Mouse (Mus musculus) hindbrain, postnatal 0 days (tissue): ENCODE results near the gene March11. TPM values are rescaled to one million over a fixed set of nuclear protein-coding genes. Genes with fewer than 3 reads are reported as not detected.

Source experiments
- ATAC-seq: fragments of 200-750 bp; cut with Nextera tagmentation; 2 replicates; pipeline ENCODE4 v1.8.0; 2017; ENCODE audit warnings: mild to moderate bottlenecking, moderate TSS enrichment, moderate library complexity
- DNase-seq: peaks from one replicate; pipeline ENCODE4 v3.0.0-alpha.2; 2015; ENCODE audit warnings: low spot score
- H3K27ac ChIP-seq: fragments of 300-500 bp; sonication (generic); 2 replicates; pipeline ENCODE4 v1.5.1; 2014; ENCODE audit warnings: mild to moderate bottlenecking
- H3K27me3 ChIP-seq: fragments of 300-500 bp; sonication (generic); 2 replicates; pipeline ENCODE4 v1.6.1; 2014; ENCODE audit warnings: low read length, mixed read lengths; ENCODE audit not compliant: insufficient read depth
- H3K36me3 ChIP-seq: fragments of 300-500 bp; sonication (generic); 2 replicates; pipeline ENCODE4 v1.6.1; 2014; ENCODE audit warnings: low read length, mixed read lengths; ENCODE audit not compliant: insufficient read depth
- H3K4me1 ChIP-seq: fragments of 300-500 bp; sonication (generic); 2 replicates; pipeline ENCODE4 v1.6.1; 2014; ENCODE audit warnings: antibody characterized with exemption, low read length, mixed read lengths; ENCODE audit not compliant: insufficient read depth
- H3K4me2 ChIP-seq: fragments of 300-500 bp; sonication (generic); 2 replicates; pipeline ENCODE4 v1.6.1; 2014; ENCODE audit warnings: low read depth, mild to moderate bottlenecking, low read length, moderate library complexity, mixed read lengths
- H3K4me3 ChIP-seq: fragments of 300-500 bp; sonication (generic); 2 replicates; pipeline ENCODE4 v1.5.1; 2014; ENCODE audit warnings: low read length
- H3K9ac ChIP-seq: fragments of 300-500 bp; sonication (generic); replicated peaks from 2 replicates; pipeline ENCODE4 v1.6.1; 2014; ENCODE audit warnings: mild to moderate bottlenecking, low read length, moderate library complexity, mixed read lengths
- H3K9me3 ChIP-seq: fragments of 300-500 bp; sonication (generic); 2 replicates; pipeline ENCODE4 v1.6.1; 2016; ENCODE audit warnings: low read length, mixed read lengths
- CTCF ChIP-seq: IDR thresholded peaks from 2 replicates; pipeline ENCODE4 v1.5.1; 2016; ENCODE audit warnings: antibody characterized with exemption, control low read depth, low read depth
- WGBS: fragments of 180-500 bp; shearing (Covaris S2); extraction: QIAGEN DNeasy Blood & Tissue Kit; methylation state at CpG from one replicate; pipeline ENCODE4 v1.1.7; 2014; 5-methylcytosine and 5-hydroxymethylcytosine counted together
- polyA plus RNA-seq: library from polyadenylated mRNA; unstranded; fragments of >200 nt; fragmentation: Nextera tagmentation; extraction: Ambion mirVana; gene quantifications from 2 replicates; pipeline ENCODE4 v1.2.1, GENCODE M21; 2015
- total RNA-seq: library from RNA; depleted of rRNA; stranded (reverse); fragments of >200 nt; gene quantifications from 2 replicates; pipeline ENCODE4 v1.2.3, GENCODE M21; 2014

The March11 gene
- total and polyA plus RNA-seq, 2 experiments from 2014 or later = 8.2 to 8.7 TPM

- Histone ChIP-seq H3K36me3 (no peaks in the 10 kb centered on the region), H3K27ac (no peak overlapping the region), H3K4me2 (no peak overlapping the region), H3K4me1 (no peaks in the 10 kb centered on the region), H3K9ac (no peak overlapping the region), H3K4me3 (no peak overlapping the region), H3K9me3 (no peaks in the 10 kb centered on the region), H3K27me3 (no peaks in the 10 kb centered on the region)
- ATAC-seq (no peak), DNase-seq (no peak)
- TF ChIP-seq CTCF = no peak
- 93% methylated on average over 3 of the region's 3 CpGs for WGBS
Observed at GRCm38 (mm10) chr15:26379831-26380230, 71.0 kb downstream of the March11 start.

GRCm38 (mm10) chr15:26380844-26381243 is 72.0 kb downstream of the March11 start:
- H3K4me2 ChIP-seq = no peak overlapping the region
- no peaks in the 10 kb centered on the region for H3K27me3 ChIP-seq
- no peak for TF ChIP-seq CTCF
- DNase-seq = no peak
- 64% methylated on average over 1 of the region's 1 CpGs for WGBS
- no peak for ATAC-seq
- H3K27ac ChIP-seq = no peak overlapping the region
- H3K9ac ChIP-seq = no peak overlapping the region
- no peak overlapping the region for H3K4me3 ChIP-seq
- H3K36me3 ChIP-seq = no peaks in the 10 kb centered on the region
- no peaks in the 10 kb centered on the region for H3K9me3 ChIP-seq
- no peaks in the 10 kb centered on the region for H3K4me1 ChIP-seq

- peak; percentile 21 for DNase-seq
- H3K36me3 ChIP-seq = no peaks in the 10 kb centered on the region
Observed at GRCm38 (mm10) chr15:26390001-26390400, 81.2 kb downstream of the March11 start.

GRCm38 (mm10) chr15:26396556-26396955 is 87.7 kb downstream of the March11 start:
- Histone ChIP-seq H3K27ac (no peak overlapping the region), H3K27me3 (no peaks in the 10 kb centered on the region), H3K36me3 (no peaks in the 10 kb centered on the region), H3K9ac (no peak overlapping the region), H3K4me1 (no peaks in the 10 kb centered on the region), H3K9me3 (no peaks in the 10 kb centered on the region), H3K4me2 (no peak overlapping the region), H3K4me3 (no peak overlapping the region)
- no peak for TF ChIP-seq CTCF
- ATAC-seq = no peak
- WGBS = 87% methylated on average over 2 of the region's 2 CpGs
- no peak for DNase-seq

More at GRCm38 (mm10) chr15:26390001-26390400, 81.2 kb downstream of the March11 start:
- H3K4me2 ChIP-seq = no peak overlapping the region
- H3K4me3 ChIP-seq = no peak overlapping the region
- no peaks in the 10 kb centered on the region for H3K9me3 ChIP-seq
- WGBS = 58% methylated on average over 9 of the region's 9 CpGs
- H3K9ac ChIP-seq = no peak overlapping the region
- no peak for ATAC-seq
- H3K4me1 ChIP-seq = no peaks in the 10 kb centered on the region
- no peak overlapping the region for H3K27ac ChIP-seq
- H3K27me3 ChIP-seq = no peaks in the 10 kb centered on the region
- no peak for TF ChIP-seq CTCF

- DNase-seq = no peak
- WGBS = 86% methylated on average over 3 of the region's 3 CpGs
- TF ChIP-seq CTCF = no peak
- no peak for ATAC-seq
- Histone ChIP-seq H3K4me2 (no peak overlapping the region), H3K36me3 (no peaks in the 10 kb centered on the region), H3K4me1 (no peaks in the 10 kb centered on the region), H3K4me3 (no peak overlapping the region), H3K27me3 (no peaks in the 10 kb centered on the region), H3K9ac (no peak overlapping the region), H3K27ac (no peak overlapping the region), H3K9me3 (no peaks in the 10 kb centered on the region)
Observed at GRCm38 (mm10) chr15:26425284-26425683, 116.4 kb downstream of the March11 start.

GRCm38 (mm10) chr15:26426231-26426630 is 117.4 kb downstream of the March11 start:
- Histone ChIP-seq H3K27ac (no peak overlapping the region), H3K36me3 (no peaks in the 10 kb centered on the region), H3K4me3 (no peak overlapping the region), H3K27me3 (no peaks in the 10 kb centered on the region), H3K9me3 (no peaks in the 10 kb centered on the region), H3K9ac (no peak overlapping the region), H3K4me1 (no peaks in the 10 kb centered on the region), H3K4me2 (no peak overlapping the region)
- no peak for ATAC-seq
- DNase-seq = peak; percentile 4
- TF ChIP-seq CTCF = no peak

GRCm38 (mm10) chr15:26430565-26430964 is 121.7 kb downstream of the March11 start:
- Histone ChIP-seq H3K4me1 (no peaks in the 10 kb centered on the region), H3K4me3 (no peak overlapping the region), H3K9ac (no peak overlapping the region), H3K27ac (no peak overlapping the region), H3K4me2 (no peak overlapping the region), H3K36me3 (no peaks in the 10 kb centered on the region), H3K9me3 (no peaks in the 10 kb centered on the region), H3K27me3 (no peaks in the 10 kb centered on the region)
- TF ChIP-seq CTCF = no peak
- DNase-seq = no peak
- ATAC-seq = no peak
- 84% methylated on average over 2 of the region's 2 CpGs for WGBS
